Mouse (Mus musculus) ovary, postnatal 10 days (tissue): ENCODE measurements at regions not wholly inside any gene's neighbourhood (a gene's known extent, or its start where the extent isn't known, plus 50 kb on each side); places are given as distances from the start of the nearest gene placed in this dataset.
A peak's percentile ranks its signal among the peaks of the same experiment; 100 is the strongest.

Experiments
- DNase-seq: peaks from one replicate; pipeline ENCODE4 v3.0.0; 2022; ENCODE audit warnings: low spot score

- DNase-seq: no peak
These were observed 2188.6 kb upstream of the Tenm3 start for GRCm38 (mm10) chr8:51032386-51032785.

GRCm38 (mm10) chr8:51010508-51010907 is 2166.8 kb upstream of the Tenm3 start:
- no peak for DNase-seq

- no peak for DNase-seq
These were observed 2123.6 kb upstream of the Tenm3 start for GRCm38 (mm10) chr8:50967386-50967785.

GRCm38 (mm10) chr8:50917540-50917939 is 2073.8 kb upstream of the Tenm3 start:
- DNase-seq: no peak

- no peak for DNase-seq
These were observed 2073.0 kb upstream of the Tenm3 start for GRCm38 (mm10) chr8:50916733-50917113.

- DNase-seq: no peak
These were observed 2072.4 kb upstream of the Tenm3 start for GRCm38 (mm10) chr8:50915876-50916732.

- peak; percentile 2 for DNase-seq
These were observed 2071.6 kb upstream of the Tenm3 start for GRCm38 (mm10) chr8:50915259-50915875.

GRCm38 (mm10) chr8:50914615-50915014 is 2070.9 kb upstream of the Tenm3 start:
- no peak for DNase-seq

- DNase-seq: no peak
These were observed 2034.4 kb upstream of the Tenm3 start for GRCm38 (mm10) chr8:50878198-50878597.
